Mouse (Mus musculus) limb, embryonic 15.5 days (tissue): ENCODE measurements around the gene Ccdc89. TPM values are rescaled to one million over a fixed set of nuclear protein-coding genes. Genes with fewer than 3 reads are reported as not detected.

ENCODE experiments used
- ATAC-seq: fragments of 200-750 bp; cut with Nextera tagmentation; 2 replicates; pipeline ENCODE4 v1.8.0; 2017; ENCODE audit warnings: low read depth, moderate TSS enrichment; ENCODE audit not compliant: insufficient number of reproducible peaks, low FRiP score, low TSS enrichment
- H3K27ac ChIP-seq: fragments of 300-500 bp; sonication (generic); 2 replicates; pipeline ENCODE4 v1.5.1; 2015; ENCODE audit warnings: moderate library complexity, mild to moderate bottlenecking, inconsistent platforms
- H3K27me3 ChIP-seq: fragments of 300-500 bp; sonication (generic); 2 replicates; pipeline ENCODE4 v1.6.1; 2015; ENCODE audit warnings: inconsistent platforms
- H3K36me3 ChIP-seq: fragments of 300-500 bp; sonication (generic); 2 replicates; pipeline ENCODE4 v1.6.1; 2015; ENCODE audit warnings: inconsistent platforms
- H3K4me1 ChIP-seq: fragments of 300-500 bp; sonication (generic); 2 replicates; pipeline ENCODE4 v1.6.1; 2015; ENCODE audit warnings: inconsistent platforms
- H3K4me2 ChIP-seq: fragments of 300-500 bp; sonication (generic); 2 replicates; pipeline ENCODE4 v1.6.1; 2015; ENCODE audit warnings: mild to moderate bottlenecking, inconsistent platforms
- H3K4me3 ChIP-seq: fragments of 300-500 bp; sonication (generic); 2 replicates; pipeline ENCODE4 v1.5.1; 2015; ENCODE audit warnings: mild to moderate bottlenecking, inconsistent platforms
- H3K9ac ChIP-seq: fragments of 300-500 bp; sonication (generic); 2 replicates; pipeline ENCODE4 v1.6.1; 2015; ENCODE audit warnings: inconsistent platforms
- H3K9me3 ChIP-seq: fragments of 300-500 bp; sonication (generic); 2 replicates; pipeline ENCODE4 v1.6.1; 2016; ENCODE audit warnings: inconsistent platforms
- WGBS: fragments of 180-500 bp; shearing (Covaris S2); methylation state at CpG from one replicate; pipeline ENCODE4 v1.1.7; 2015; 5-methylcytosine and 5-hydroxymethylcytosine counted together
- polyA plus RNA-seq: library from polyadenylated mRNA; unstranded; fragments of >200 nt; fragmentation: Nextera tagmentation; extraction: Ambion mirVana; gene quantifications from 2 replicates; pipeline ENCODE4 v1.2.1, GENCODE M21; 2015

Gene Ccdc89
- 0.69 and 1.5 TPM in 2 replicates for polyA plus RNA-seq

- Histone ChIP-seq H3K27me3 (no peaks in the 10 kb centered on the region), H3K4me2 (peak within 1 kb of the TSS; percentile 65), H3K4me3 (peak within 1 kb of the TSS; percentile 39), H3K4me1 (peaks cover 7% of the 10 kb centered on the region; the same call in 1 of the 2 replicates), H3K36me3 (no peaks in the 10 kb centered on the region), H3K9me3 (no peaks in the 10 kb centered on the region), H3K27ac (no peak within 1 kb of the TSS), H3K9ac (peak within 1 kb of the TSS; percentile 35)
- WGBS: 20% methylated on average over 29 of the region's 29 CpGs
- ATAC-seq: peak; percentile 99
Measured at GRCm38 (mm10) chr7:90426020-90427001, at the start of gene Ccdc89. Gene Ccdc89 (plus strand): TSS chr7:90426577.

DNA sequence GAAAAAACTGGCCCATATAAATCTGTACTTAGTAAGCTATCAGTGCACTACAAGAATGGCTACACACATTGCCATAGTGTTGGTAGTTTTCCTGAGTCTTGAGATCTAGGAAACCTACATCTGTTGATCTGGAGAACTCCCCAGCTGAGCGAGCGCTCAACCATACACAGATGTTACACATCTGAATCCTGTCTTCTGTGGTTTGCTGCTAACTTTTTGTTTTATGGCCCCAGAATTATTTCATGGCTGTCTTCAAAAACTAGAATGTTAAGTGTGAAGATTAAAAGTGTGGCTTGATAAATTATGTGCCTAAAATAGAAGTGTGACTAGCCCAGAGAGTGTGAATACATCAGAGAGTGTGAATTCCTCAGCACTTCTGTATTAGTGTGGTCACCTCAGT is 42.0 kb upstream of the Ccdc89 start:
- WGBS: 59% methylated on average over 2 of the region's 2 CpGs
- no peak for ATAC-seq

DNA sequence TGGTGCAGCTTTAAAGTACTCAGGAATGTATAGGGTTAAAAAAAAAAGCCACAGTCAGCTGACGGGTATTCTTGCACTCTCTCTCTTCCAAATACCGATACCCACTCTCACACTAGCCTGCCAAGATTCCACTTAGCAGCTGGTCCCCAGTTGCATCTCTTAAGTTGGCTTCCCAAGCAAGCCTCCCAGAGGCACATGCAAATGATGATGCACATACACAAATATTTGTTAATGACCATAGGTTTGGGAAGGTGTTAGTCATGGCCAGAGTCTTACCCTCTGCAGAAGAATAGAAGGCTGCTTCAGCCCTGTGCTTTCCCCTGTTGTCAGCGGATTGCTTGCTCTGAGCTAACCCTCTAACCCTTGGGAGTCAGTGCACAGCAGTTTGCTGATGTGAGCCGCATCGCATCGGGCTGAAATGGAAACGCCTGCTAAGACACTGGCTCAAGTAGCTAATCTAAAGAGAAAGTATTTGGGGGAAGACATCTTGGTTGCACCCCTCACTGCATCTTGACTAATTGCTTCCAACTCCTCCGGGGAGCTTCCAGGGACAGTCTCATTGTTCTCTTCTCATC is 39.4 kb upstream of the Ccdc89 start:
- Histone ChIP-seq H3K27ac (peak overlapping the region; percentile 12; the same call in 1 of the 2 replicates), H3K9me3 (no peaks in the 10 kb centered on the region), H3K4me1 (peaks cover 7% of the 10 kb centered on the region; the same call in 1 of the 2 replicates), H3K4me2 (no peak overlapping the region), H3K9ac (no peak overlapping the region), H3K27me3 (no peaks in the 10 kb centered on the region), H3K4me3 (no peak overlapping the region), H3K36me3 (no peaks in the 10 kb centered on the region)
- WGBS: 10% methylated on average over 8 of the region's 8 CpGs
- ATAC-seq: peak; percentile 35; the same call in 1 of the 2 replicates

More for the DNA sequence above, 42.0 kb upstream of the Ccdc89 start:
- no peak overlapping the region for H3K4me3 ChIP-seq
- peaks cover 7% of the 10 kb centered on the region; the same call in 1 of the 2 replicates for H3K4me1 ChIP-seq
- H3K9ac ChIP-seq: no peak overlapping the region
- no peaks in the 10 kb centered on the region for H3K27me3 ChIP-seq
- H3K9me3 ChIP-seq: no peaks in the 10 kb centered on the region
- H3K4me2 ChIP-seq: no peak overlapping the region
- H3K27ac ChIP-seq: no peak overlapping the region
- H3K36me3 ChIP-seq: no peaks in the 10 kb centered on the region

DNA sequence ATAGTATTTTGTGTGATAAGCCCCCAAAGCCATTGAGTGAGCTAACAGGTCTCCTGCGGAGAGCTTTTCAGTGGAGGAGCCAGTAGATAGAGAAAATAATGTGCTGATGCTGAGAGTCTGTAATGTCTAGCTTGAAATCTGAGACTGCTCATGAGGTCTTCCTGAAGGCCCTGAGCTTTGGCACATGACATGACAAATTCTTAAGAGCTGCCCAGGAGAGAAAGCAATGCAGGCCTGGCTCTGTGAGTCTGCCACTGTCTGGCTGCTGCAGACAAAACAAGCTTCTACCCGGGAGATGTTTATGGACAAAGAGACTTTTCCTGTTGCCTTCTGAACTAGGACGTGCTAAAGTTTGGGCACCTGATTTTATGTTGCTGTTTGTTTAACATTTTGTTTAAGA is 36.6 kb upstream of the Ccdc89 start:
- no peak for ATAC-seq
- Histone ChIP-seq H3K27me3 (no peaks in the 10 kb centered on the region), H3K9me3 (no peaks in the 10 kb centered on the region), H3K4me1 (peaks cover 4% of the 10 kb centered on the region; the same call in 1 of the 2 replicates), H3K4me3 (no peak overlapping the region), H3K9ac (no peak overlapping the region), H3K4me2 (no peak overlapping the region), H3K36me3 (no peaks in the 10 kb centered on the region), H3K27ac (no peak overlapping the region)
- WGBS: 54% methylated on average over 3 of the region's 3 CpGs

DNA sequence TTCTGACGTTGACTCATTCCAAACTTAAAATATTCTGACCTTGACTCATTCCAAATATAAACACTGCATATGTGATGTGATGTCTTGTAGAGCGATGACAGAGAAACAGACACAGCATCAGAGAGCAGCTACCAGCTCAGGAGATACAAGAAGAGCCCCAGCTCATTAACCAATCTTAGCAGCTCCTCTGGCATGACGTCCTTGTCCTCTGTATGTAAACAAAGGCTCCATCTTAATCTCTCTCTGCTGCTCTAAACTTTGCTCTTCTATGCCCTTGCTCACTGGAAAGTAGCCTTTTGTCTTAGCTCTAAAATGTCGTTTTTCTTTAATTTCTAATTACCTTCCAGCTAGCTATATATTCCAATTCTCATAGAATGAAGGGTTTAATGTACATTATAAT is 31.3 kb upstream of the Ccdc89 start:
- Histone ChIP-seq H3K27me3 (no peaks in the 10 kb centered on the region), H3K4me1 (no peaks in the 10 kb centered on the region), H3K4me3 (no peak overlapping the region), H3K9me3 (no peaks in the 10 kb centered on the region), H3K27ac (no peak overlapping the region), H3K4me2 (no peak overlapping the region), H3K9ac (no peak overlapping the region), H3K36me3 (no peaks in the 10 kb centered on the region)
- WGBS: 54% methylated on average over 4 of the region's 4 CpGs
- no peak for ATAC-seq

DNA sequence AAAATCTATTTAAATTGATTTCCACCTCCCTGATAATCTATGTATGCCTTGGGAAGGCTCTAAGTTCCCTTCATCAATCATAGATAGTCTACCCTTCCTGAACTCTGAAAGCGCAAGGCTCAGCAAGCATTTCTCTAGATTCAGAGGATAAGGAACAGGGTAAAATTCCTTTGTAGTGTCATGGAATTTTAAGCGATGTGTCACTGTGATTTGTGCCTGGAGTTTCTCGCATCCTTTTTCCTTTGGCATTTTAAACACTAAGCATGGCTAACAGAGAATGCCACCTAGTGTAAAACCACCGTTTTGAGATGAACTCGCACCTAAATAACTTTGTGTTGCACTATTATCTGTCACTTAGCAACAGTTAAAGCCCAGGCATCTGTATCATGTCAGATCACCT is 30.4 kb upstream of the Ccdc89 start:
- no peak overlapping the region for H3K9ac ChIP-seq

DNA sequence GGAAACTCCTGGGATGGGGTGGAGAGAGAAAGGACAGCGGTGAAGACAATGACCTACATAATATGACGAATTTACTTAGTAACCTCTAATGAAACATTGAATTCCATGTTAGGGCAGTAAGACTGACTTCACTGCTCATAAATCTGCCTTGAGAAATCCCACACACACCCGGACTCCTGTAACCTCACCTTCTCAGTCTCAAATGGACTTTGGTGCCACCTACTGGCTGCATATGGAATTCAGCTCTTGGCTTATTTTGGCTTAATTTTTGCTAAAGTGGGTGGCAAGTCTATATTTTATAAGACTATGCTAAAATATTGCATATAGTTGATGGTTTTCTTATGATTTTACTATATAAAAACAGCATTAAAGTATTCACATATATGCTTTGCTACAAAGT is 16.4 kb upstream of the Ccdc89 start:
- 32% methylated on average over 3 of the region's 3 CpGs for WGBS
- H3K9me3 ChIP-seq: no peaks in the 10 kb centered on the region

More for the DNA sequence above, 30.4 kb upstream of the Ccdc89 start:
- Histone ChIP-seq H3K36me3 (no peaks in the 10 kb centered on the region), H3K4me3 (no peak overlapping the region), H3K27ac (no peak overlapping the region), H3K4me1 (no peaks in the 10 kb centered on the region), H3K9me3 (no peaks in the 10 kb centered on the region), H3K4me2 (no peak overlapping the region), H3K27me3 (no peaks in the 10 kb centered on the region)
- ATAC-seq: no peak
- WGBS: 58% methylated on average over 5 of the region's 5 CpGs

GRCm38 (mm10) chr7:90427006-90427405 is 629 bp downstream of the Ccdc89 start:
- no peaks in the 10 kb centered on the region for H3K9me3 ChIP-seq

More for the DNA sequence above, 16.4 kb upstream of the Ccdc89 start:
- Histone ChIP-seq H3K9ac (no peak overlapping the region), H3K4me1 (no peaks in the 10 kb centered on the region), H3K4me2 (no peak overlapping the region), H3K27ac (no peak overlapping the region), H3K4me3 (no peak overlapping the region), H3K36me3 (0 out of 2 replicates have a peak, but pooled peaks cover 3% of the 10 kb centered on the region), H3K27me3 (no peaks in the 10 kb centered on the region)
- no peak for ATAC-seq

DNA sequence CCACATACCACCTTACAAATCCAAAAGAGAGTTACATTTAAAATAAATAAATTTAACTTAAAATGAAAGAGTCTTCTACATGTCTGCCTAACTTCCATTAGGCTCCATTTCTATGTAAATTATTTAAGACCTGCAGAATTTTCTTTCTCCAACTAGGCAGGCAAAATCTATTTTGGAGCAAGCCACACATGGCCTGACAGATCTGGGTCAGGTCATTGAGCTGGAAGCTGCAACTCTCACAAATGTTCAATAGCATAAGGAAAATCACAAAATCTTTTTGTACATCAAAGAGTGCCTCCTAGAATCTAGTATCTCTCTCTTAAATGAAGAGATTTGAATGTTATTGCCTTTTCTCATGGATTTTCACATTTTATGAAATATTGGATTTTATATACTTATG is 5.8 kb downstream of the Ccdc89 start:
- no peaks in the 10 kb centered on the region for H3K4me1 ChIP-seq
- no peak overlapping the region for H3K4me3 ChIP-seq
- H3K9me3 ChIP-seq: no peaks in the 10 kb centered on the region
- H3K27me3 ChIP-seq: no peaks in the 10 kb centered on the region
- H3K4me2 ChIP-seq: no peak overlapping the region
- ATAC-seq: no peak
- no peak overlapping the region for H3K27ac ChIP-seq
- no peaks in the 10 kb centered on the region for H3K36me3 ChIP-seq
- no peak overlapping the region for H3K9ac ChIP-seq

More at GRCm38 (mm10) chr7:90427006-90427405, 629 bp downstream of the Ccdc89 start:
- Histone ChIP-seq H3K27ac (no peak overlapping the region), H3K4me1 (peaks cover 7% of the 10 kb centered on the region; the same call in 1 of the 2 replicates), H3K4me2 (peak overlapping the region; percentile 65), H3K36me3 (no peaks in the 10 kb centered on the region), H3K27me3 (no peaks in the 10 kb centered on the region), H3K9ac (peak overlapping the region; percentile 35; the same call in 1 of the 2 replicates), H3K4me3 (peak overlapping the region; percentile 39)
- WGBS: 64% methylated on average over 9 of the region's 9 CpGs
- no peak for ATAC-seq

- Histone ChIP-seq H3K4me2 (no peak overlapping the region), H3K27ac (no peak overlapping the region), H3K4me3 (no peak overlapping the region), H3K9me3 (no peaks in the 10 kb centered on the region), H3K9ac (no peak overlapping the region), H3K4me1 (no peaks in the 10 kb centered on the region), H3K36me3 (no peaks in the 10 kb centered on the region), H3K27me3 (no peaks in the 10 kb centered on the region)
- ATAC-seq: no peak
- 88% methylated on average over 4 of the region's 4 CpGs for WGBS
Measured at GRCm38 (mm10) chr7:90440044-90440443, 13.7 kb downstream of the Ccdc89 start.

DNA sequence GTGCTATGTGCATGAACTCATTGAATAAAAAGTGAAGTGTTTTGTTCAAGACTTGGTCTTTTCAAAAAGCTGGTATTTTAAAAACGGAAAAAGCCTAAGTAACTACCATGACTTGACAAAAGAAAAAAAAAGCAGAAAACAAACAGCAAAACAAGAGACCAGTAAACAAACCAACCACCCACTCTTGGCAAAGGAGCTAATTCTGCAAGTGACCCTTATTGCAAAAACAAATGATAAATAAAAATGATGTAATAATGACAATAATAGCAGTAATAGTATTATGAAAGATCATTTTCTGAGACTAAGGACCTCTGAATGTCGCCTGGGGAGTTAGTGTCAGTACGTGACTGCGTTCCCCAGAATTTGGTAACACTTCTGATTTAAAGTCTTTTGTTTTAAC is 15.7 kb downstream of the Ccdc89 start:
- H3K36me3 ChIP-seq: no peaks in the 10 kb centered on the region
- peak overlapping the region; percentile 100 for H3K9ac ChIP-seq
- WGBS: 11% methylated on average over 4 of the region's 4 CpGs
- no peak for ATAC-seq
- H3K27me3 ChIP-seq: no peaks in the 10 kb centered on the region
- H3K4me3 ChIP-seq: peak overlapping the region; percentile 95
- peak overlapping the region; percentile 77 for H3K27ac ChIP-seq
- peak overlapping the region; percentile 68 for H3K4me2 ChIP-seq
- no peaks in the 10 kb centered on the region for H3K4me1 ChIP-seq
- no peaks in the 10 kb centered on the region for H3K9me3 ChIP-seq
